Mouse (Mus musculus): ENCODE data around the gene Sla2.
"Not testable (repeated sequence)": the region's sequence is repeated elsewhere in the genome, so short reads cannot be mapped to it uniquely, and the experiment has no call there.

Gene Sla2

GRCm38 (mm10) chr2:156901344-156901743 lies 14.4 kb upstream of the Sla2 start:
- DNase-seq = no peak

GRCm38 (mm10) chr2:156899184-156899583 lies 12.2 kb upstream of the Sla2 start:
- no peak for DNase-seq

GRCm38 (mm10) chr2:156898374-156898773 lies 11.4 kb upstream of the Sla2 start:
- DNase-seq = no peak

GRCm38 (mm10) chr2:156897034-156897433 lies 10.0 kb upstream of the Sla2 start:
- DNase-seq = no peak

GRCm38 (mm10) chr2:156896384-156896914 lies 9.5 kb upstream of the Sla2 start:
- no peak for DNase-seq

- no peak for DNase-seq
Observed at GRCm38 (mm10) chr2:156894496-156895265, 7.7 kb upstream of the Sla2 start.

- no peak for DNase-seq
Observed at GRCm38 (mm10) chr2:156892821-156893220, 5.8 kb upstream of the Sla2 start.

- no peak for DNase-seq
Observed at GRCm38 (mm10) chr2:156892240-156892639, 5.2 kb upstream of the Sla2 start.

- no peak for DNase-seq
Observed at GRCm38 (mm10) chr2:156888490-156888889, 1.5 kb upstream of the Sla2 start.

GRCm38 (mm10) chr2:156886084-156886631 lies 834 bp downstream of the Sla2 start:
- no peak for DNase-seq

GRCm38 (mm10) chr2:156885666-156886065 lies 1.3 kb downstream of the Sla2 start:
- not testable (repeated sequence) for DNase-seq

GRCm38 (mm10) chr2:156884396-156885211 lies 2.4 kb downstream of the Sla2 start:
- no peak for DNase-seq

- DNase-seq = no peak
Observed at GRCm38 (mm10) chr2:156882431-156883001, 4.5 kb downstream of the Sla2 start.

GRCm38 (mm10) chr2:156879541-156879940 lies 7.5 kb downstream of the Sla2 start:
- DNase-seq = no peak

GRCm38 (mm10) chr2:156877726-156878125 lies 9.3 kb downstream of the Sla2 start:
- DNase-seq = peak; percentile 43

GRCm38 (mm10) chr2:156874760-156875510 lies 12.1 kb downstream of the Sla2 start:
- DNase-seq = no peak

- DNase-seq = no peak
Observed at GRCm38 (mm10) chr2:156874047-156874759, 12.8 kb downstream of the Sla2 start.

GRCm38 (mm10) chr2:156873629-156874028 lies 13.4 kb downstream of the Sla2 start:
- peak; percentile 64 for DNase-seq

GRCm38 (mm10) chr2:156870519-156870918 lies 16.5 kb downstream of the Sla2 start:
- DNase-seq = peak; percentile 46

- no peak for DNase-seq
Observed at GRCm38 (mm10) chr2:156869554-156869953, 17.4 kb downstream of the Sla2 start.

- no peak for DNase-seq
Observed at GRCm38 (mm10) chr2:156868994-156869393, 18.0 kb downstream of the Sla2 start.

GRCm38 (mm10) chr2:156864481-156864880 lies 22.5 kb downstream of the Sla2 start:
- no peak for DNase-seq

All from lung, postnatal 14 days (tissue).